ENCODE assay signal across 21 mouse cellular contexts in the genomic region with DNA sequence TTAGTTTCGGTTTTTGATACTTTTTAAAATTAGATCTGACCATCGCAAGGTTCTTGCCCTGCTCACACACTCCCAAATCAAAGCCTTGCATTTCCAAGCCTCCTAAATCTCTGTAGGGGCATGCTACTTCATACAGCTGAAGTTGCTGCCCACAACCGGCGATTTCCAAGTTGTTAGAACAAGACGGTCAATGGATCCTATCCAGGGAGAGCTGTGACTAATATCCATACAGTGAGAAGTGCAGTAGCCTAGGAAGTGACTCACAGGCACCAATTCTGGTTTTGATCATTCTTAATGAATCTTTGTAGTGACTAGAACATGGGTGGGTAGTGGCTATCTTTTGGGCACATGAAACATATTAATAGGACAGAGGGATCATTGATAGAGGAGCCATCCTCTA. TPM values are rescaled to one million over a fixed set of nuclear protein-coding genes. Genes with fewer than 3 reads are reported as not detected.
"Had no signal": no experiment of that assay in that cellular context is flagged by ENCODE, and none has a peak within 500 bp of the region (broad histone marks: within the 10 kb centered on the region; RNA-seq: fewer than 3 reads in every experiment).

No protein-coding gene starts in this region.

- H3K27me3 ChIP-seq: midbrain, embryonic 13.5 days; midbrain, embryonic 15.5 days; neural tube, embryonic 12.5 days; stomach, embryonic 15.5 days had no signal

- DNase-seq: lung, adult 18-20 months; lung, embryonic 14.5 days; lung, postnatal 10 days; lung, postnatal 4 days; right cerebral cortex, postnatal 14 days; thymus, adult 2 months; thymus, postnatal 14 days; thymus, postnatal 36 days had no signal

- H3K4me3 ChIP-seq: midbrain, embryonic 10.5 days; midbrain, embryonic 13.5 days; midbrain, embryonic 15.5 days; neural tube, embryonic 12.5 days; stomach, embryonic 15.5 days had no signal

- H3K36me3 ChIP-seq: midbrain, embryonic 10.5 days; midbrain, embryonic 13.5 days; midbrain, embryonic 15.5 days; neural tube, embryonic 12.5 days; stomach, embryonic 15.5 days had no signal

- ATAC-seq: midbrain, embryonic 13.5 days; midbrain, embryonic 15.5 days had no signal

RNA-seq across cellular contexts. Expression of a gene that starts 3.5 kb away (rescaled TPM):
- polyA plus RNA-seq: liver, embryonic 16.5 days; lung, embryonic 14.5 days; lung, embryonic 16.5 days; midbrain, embryonic 10.5 days; midbrain, embryonic 13.5 days; midbrain, embryonic 15.5 days; midbrain, postnatal 0 days; neural tube, embryonic 12.5 days; neural tube, embryonic 14.5 days; spleen, adult 2 months; stomach, embryonic 15.5 days; stomach, postnatal 0 days; testis, adult 2 months; thymus, adult 2 months; urinary bladder, adult 2 months had no signal

RNA-seq across cellular contexts. Expression of a gene that starts 13.3 kb away (rescaled TPM):
- polyA plus RNA-seq: liver, embryonic 16.5 days; lung, embryonic 14.5 days; lung, embryonic 16.5 days; midbrain, embryonic 10.5 days; midbrain, embryonic 13.5 days; midbrain, embryonic 15.5 days; midbrain, postnatal 0 days; neural tube, embryonic 12.5 days; neural tube, embryonic 14.5 days; spleen, adult 2 months; stomach, embryonic 15.5 days; stomach, postnatal 0 days; thymus, adult 2 months; urinary bladder, adult 2 months had no signal

RNA-seq across cellular contexts. Expression of a gene that starts 16.9 kb away (rescaled TPM):
- polyA plus RNA-seq: liver, embryonic 16.5 days; lung, embryonic 14.5 days; midbrain, embryonic 10.5 days; midbrain, embryonic 13.5 days; midbrain, embryonic 15.5 days; midbrain, postnatal 0 days; neural tube, embryonic 12.5 days; neural tube, embryonic 14.5 days; spleen, adult 2 months; thymus, adult 2 months had no signal

RNA-seq across cellular contexts. Expression of a gene that starts 27.9 kb away (rescaled TPM):
- polyA plus RNA-seq: liver, embryonic 16.5 days; lung, embryonic 14.5 days; lung, embryonic 16.5 days; midbrain, embryonic 10.5 days; midbrain, embryonic 13.5 days; midbrain, embryonic 15.5 days; midbrain, postnatal 0 days; neural tube, embryonic 12.5 days; neural tube, embryonic 14.5 days; spleen, adult 2 months; stomach, embryonic 15.5 days; stomach, postnatal 0 days; testis, adult 2 months; thymus, adult 2 months; urinary bladder, adult 2 months had no signal
